Mouse (Mus musculus) left cerebral cortex, postnatal 36 days (tissue): ENCODE measurements around the gene Plcb4. TPM values are rescaled to one million over a fixed set of nuclear protein-coding genes. Genes with fewer than 3 reads are reported as not detected.
"Not testable (repeated sequence)": the region's sequence is repeated elsewhere in the genome, so short reads cannot be mapped to it uniquely, and the experiment has no call there.

Experiments used
- DNase-seq, 2 experiments: peaks; one replicate each; pipeline ENCODE4 v3.0.0; 2021 to 2022; ENCODE audit warnings: low spot score in 2 of 2, mixed read lengths in 1 of 2
- intact Hi-C: fragments of 180-260 bp; cut with DNase I; formaldehyde crosslinking; loops from one replicate; pipeline ENCODE4 v1.15.1; 2025
- total RNA-seq, 2 experiments: library from RNA; stranded (reverse); gene quantifications; 2 replicates each; pipeline ENCODE4 v1.2.3; 2021

The Plcb4 gene
- total RNA-seq, 2 experiments from 2014 or later, result 71.0 to 81.6 TPM

DNA sequence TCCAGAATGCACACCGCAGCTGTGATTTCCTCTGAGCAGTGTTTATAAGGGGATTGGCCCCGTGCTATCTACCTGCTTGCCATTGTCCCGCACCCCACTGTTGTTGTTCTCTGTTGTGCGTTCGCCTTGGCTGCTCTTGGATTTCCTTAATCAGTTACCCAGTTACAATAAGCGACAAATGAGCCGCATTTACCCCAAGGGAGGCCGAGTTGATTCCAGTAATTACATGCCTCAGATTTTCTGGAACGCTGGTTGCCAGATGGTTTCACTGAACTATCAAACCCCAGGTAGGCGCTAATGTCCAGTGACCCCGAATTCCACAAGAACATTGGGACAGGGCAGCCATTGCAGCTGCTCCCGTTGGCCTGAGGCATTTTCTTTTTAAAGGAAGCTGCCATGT, 309.3 kb downstream of the Plcb4 start:
- intact Hi-C loops, result loop anchor here (5.0 kb wide), 1 partner anchor 34 kb away; no protein-coding TSS in a partner anchor

DNA sequence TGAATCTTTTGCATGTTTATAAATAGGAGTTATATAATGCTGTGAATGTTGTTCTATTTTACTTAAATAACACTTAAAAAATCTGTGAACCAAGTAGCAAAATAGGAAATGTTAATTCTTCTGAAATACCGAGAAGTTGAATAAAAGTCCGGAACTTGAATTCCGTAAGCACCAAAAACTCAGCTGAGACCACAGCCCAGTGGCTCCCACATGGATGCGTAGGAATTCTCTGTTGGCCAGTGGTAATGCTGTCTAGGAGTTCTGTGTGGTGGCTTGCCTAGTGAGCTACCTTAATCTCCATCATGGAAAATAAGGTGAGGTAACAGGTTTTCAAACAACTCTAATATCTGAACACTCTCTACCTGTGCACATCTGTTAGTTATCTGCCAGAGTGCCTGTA, 312.1 kb downstream of the Plcb4 start:
- intact Hi-C loops, result loop anchor here (5.0 kb wide), 1 partner anchor 136 kb away; no protein-coding TSS in a partner anchor
- DNase-seq, result no peak

More for the DNA sequence above, 309.3 kb downstream of the Plcb4 start:
- DNase-seq, result no peak

GRCm38 (mm10) chr2:135975978-135976377, 317.2 kb downstream of the Plcb4 start:
- intact Hi-C loops, result no loop called here
- no peak for DNase-seq

- intact Hi-C loops, result no loop called here
- no peak for DNase-seq
Measured at GRCm38 (mm10) chr2:135978790-135979189, 320.0 kb downstream of the Plcb4 start.

GRCm38 (mm10) chr2:135980428-135980827, 321.6 kb downstream of the Plcb4 start:
- intact Hi-C loops, result no loop called here
- DNase-seq, result no peak

GRCm38 (mm10) chr2:135983972-135984371, 325.2 kb downstream of the Plcb4 start:
- intact Hi-C loops, result no loop called here
- DNase-seq, result no peak

- intact Hi-C loops, result no loop called here
- DNase-seq, result no peak
Measured at GRCm38 (mm10) chr2:135985536-135986265, 326.9 kb downstream of the Plcb4 start.

DNA sequence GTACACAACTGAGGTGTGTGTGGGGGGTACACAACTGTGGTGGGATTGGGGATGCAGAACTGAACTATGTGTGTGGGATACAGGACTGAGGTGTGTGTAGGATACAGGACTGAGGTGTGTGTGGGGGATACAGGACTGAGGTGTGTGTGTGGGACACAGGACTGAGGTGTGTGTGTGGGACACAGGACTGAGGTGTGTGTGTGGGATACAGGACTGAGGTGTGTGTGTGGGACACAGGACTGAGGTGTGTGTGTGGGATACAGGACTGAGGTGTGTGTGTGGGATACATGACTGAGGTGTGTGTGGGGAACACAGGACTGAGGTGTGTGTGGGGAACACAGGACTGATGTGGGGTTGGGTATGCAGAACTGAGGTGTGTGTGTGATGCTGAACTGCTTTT, 329.7 kb downstream of the Plcb4 start:
- DNase-seq, intact Hi-C loops: not testable (repeated sequence)

DNA sequence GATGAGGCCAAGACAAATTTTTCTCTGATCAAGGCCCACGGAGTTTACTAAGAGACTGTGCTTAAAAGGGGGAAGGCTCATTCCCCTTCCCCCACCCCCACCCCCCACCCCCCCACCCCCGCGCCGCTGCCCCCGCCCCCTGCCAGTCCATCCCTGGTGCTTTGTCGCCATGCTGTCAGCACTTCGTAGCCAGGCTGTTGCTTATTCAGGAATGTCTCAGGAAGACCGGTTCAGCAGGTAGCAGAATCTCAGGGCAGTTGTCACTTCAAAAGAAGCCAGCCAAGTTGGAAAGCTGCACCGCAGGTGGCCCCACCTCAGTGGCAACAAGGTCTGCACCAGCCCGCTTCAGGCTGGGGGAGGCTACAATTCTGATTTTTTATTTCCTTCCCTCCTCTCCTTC, 331.9 kb downstream of the Plcb4 start:
- intact Hi-C loops, DNase-seq: not testable (repeated sequence)

DNA sequence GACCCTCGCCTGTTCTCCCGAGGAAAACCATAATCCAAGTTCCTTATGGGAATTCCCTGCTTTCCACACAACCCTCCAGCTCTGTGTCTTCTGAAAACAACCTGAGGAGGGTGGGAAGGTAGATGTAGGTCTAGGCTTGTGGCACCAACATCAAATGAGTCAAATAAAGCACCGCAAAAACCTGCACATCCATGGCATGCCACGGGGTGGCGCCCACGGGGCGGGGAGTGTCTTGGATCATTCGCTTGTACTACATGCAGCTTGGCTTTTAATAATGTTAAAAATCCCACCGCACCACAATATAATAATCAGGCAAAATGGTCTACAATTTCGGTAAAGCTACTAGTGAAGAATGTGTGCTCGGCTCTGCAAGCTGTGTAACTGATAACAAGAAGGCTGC, 334.5 kb downstream of the Plcb4 start:
- DNase-seq, result no peak
- intact Hi-C loops, result no loop called here

DNA sequence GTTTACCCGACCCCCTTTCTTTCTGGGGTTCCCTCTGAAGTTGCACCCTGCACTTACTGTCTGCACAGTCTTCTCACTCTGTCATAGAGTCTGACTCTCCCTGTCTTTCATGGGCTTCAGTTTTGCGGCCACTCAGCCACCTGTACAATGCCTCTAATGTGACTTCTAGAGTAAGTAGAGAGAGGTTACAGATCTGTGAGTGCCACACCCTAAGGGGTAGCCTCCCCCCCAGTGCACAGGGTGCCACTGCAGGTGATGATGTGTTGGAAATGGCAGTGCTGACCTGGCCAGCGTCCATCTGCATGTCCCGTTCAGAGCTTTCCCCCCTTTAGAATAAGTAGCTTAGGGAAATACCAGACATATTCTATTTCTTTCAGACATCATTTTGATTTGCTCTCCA, 336.4 kb downstream of the Plcb4 start:
- intact Hi-C loops, result no loop called here
- DNase-seq, result no peak

DNA sequence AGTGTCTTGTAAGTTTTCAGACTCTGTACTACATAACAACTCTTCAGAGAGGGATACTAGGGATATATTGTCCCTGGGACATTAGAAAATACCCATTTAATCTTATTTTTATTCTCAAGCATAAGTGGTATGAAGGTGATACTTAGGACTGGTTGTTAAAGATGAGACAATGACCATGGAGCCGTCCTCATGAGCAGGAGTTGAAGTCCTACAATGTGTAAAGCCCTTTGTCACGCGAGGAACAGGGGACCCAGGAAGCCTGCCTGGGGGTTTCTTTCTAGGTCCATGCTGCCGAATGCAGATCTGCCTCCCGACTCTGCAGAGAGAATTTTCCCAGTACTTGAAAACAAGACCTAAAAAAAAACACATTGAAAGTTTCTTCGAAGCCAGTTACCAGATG, 338.1 kb downstream of the Plcb4 start:
- intact Hi-C loops, result no loop called here
- no peak for DNase-seq

GRCm38 (mm10) chr2:135997361-135998150, 338.7 kb downstream of the Plcb4 start:
- no peak for DNase-seq
- intact Hi-C loops, result no loop called here

DNA sequence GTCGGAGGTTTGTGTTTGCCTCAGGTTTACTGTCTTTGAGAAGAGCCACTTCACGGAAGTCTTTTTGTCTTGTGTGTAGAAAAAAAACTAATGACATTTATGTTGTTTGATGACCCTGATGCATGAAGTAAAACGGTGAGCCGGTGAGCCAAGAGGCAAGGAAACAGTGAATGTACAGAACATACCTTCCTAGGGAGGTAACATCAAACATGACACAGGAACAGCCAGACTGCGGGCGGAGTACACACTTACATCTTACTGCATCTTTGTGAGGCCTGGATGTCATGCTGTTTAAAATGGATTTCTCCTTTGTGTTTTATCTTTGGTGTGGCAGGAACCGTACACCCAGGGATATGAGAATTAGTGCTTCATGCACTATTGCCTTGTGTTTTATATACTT, 340.1 kb downstream of the Plcb4 start:
- intact Hi-C loops, result no loop called here
- DNase-seq, result no peak

GRCm38 (mm10) chr2:135999361-135999760, 340.6 kb downstream of the Plcb4 start:
- no peak for DNase-seq
- intact Hi-C loops, result no loop called here

DNA sequence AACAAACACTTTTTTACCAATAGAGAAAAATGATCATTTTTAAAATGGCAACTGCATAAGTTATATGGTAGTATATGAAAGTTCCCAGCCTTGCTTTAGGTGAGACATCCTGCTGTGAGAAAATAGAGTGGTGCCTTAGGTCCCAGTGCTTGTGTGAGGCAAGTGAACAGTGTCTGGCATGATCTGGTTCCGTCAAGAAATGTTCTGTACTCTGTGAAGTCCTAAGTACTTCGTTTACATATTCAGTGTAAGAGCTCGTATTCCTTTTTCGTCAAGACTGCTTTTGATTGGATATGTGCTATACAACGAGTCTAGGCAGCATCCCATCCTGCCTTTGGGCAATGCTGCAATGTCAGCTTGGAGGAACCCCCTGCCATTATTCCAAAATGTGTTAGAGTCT, 342.1 kb downstream of the Plcb4 start:
- no peak for DNase-seq
- intact Hi-C loops, result loop anchor here (2.0 to 5.0 kb wide), 2 partner anchors 34 to 138 kb away; no protein-coding TSS in a partner anchor

GRCm38 (mm10) chr2:136002118-136002517, 343.3 kb downstream of the Plcb4 start:
- intact Hi-C loops, result loop anchor here (5.0 kb wide), 1 partner anchor 35 kb away; no protein-coding TSS in a partner anchor
- no peak for DNase-seq

DNA sequence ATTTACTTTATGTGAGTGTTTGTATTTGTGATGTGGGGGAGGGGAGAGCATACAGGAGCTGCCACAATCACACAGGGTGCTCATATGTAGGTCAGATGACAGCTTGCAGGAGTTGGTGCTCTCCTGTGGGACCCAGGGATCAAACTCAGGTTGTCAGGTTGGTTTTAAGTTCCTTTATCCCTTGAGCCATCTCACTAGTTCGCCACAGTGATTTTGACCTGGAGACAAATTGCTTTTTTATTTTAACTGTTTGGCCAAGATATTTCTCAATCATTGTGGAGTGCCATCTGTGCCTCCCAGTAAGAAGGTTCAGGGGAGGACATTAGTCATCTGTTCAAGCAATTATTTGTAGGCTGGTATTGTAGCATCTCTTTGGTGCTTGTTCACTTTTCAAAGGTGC, 345.0 kb downstream of the Plcb4 start:
- DNase-seq, result no peak
- intact Hi-C loops, result loop anchor here (5.0 kb wide), 1 partner anchor 37 kb away; no protein-coding TSS in a partner anchor

DNA sequence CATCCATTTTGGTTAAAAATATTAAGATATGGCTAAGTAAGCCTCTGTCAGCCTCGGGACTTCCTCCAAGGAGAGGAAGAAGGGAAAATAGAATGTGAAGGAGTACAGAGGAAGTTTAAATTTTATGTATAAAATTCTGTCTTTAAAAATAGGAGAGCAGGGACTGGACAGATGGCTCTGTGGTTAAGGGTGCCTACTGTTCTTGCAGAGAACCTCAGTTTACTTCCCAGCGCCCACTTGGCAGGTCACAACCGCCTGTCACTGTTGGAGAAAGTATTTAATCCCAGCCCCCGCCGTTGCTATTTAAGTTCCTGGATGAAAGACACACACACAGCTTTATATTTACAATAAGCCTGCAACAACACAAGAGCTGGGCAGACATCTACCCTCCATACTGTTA, 347.5 kb downstream of the Plcb4 start:
- peak in 1 of 2 experiments; percentile 27 for DNase-seq
- intact Hi-C loops, result loop anchor here (5.0 kb wide), 2 partner anchors 51 to 106 kb away; no protein-coding TSS in a partner anchor

DNA sequence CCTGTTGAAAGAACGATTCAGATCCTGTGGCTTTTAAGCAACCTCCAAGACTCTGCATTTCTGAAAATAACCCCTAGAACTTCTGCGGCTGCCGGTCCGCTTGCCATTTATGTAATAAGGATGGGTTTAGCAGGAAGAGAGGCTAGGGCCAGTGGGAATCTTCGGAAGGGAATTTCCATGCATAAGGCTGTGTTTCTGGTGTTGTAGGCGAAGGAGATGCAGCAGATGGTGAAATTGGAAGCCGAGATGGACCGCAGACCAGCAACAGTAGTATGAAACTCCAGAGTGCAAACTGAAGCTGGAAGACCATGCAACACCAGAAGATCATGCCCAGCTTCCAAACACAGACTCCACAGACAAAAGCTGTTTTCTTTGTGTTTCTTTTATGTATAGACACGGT, 353.9 kb downstream of the Plcb4 start:
- DNase-seq, result peak in 1 of 2 experiments; percentile 42
- intact Hi-C loops, result no loop called here

DNA sequence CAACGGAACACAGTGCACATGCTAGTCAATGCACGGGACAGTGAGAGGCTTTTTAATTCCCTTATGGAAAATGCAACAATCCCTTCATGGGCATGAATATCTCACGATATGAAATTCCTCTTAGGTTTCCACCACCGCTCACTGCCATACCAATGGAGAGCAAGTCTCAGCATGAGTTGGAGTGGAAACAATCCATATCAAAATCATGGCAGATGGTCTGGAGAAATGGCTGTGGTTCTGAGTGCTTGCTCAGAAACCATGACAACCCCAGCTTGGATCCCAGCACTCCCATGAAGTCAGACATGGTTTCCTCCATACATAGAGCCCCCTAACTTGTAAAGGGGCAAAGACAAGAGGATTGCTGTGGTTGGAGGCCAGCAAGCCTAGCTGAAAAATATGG, 389.7 kb downstream of the Plcb4 start:
- DNase-seq, result no peak
- intact Hi-C loops, result no loop called here
